Mouse (Mus musculus) limb, embryonic 11.5 days (tissue): ENCODE data around the gene Xiap. TPM values are rescaled to one million over a fixed set of nuclear protein-coding genes. Genes with fewer than 3 reads are reported as not detected.

Experiments
- ATAC-seq: fragments of 200-750 bp; cut with Nextera tagmentation; 2 replicates; pipeline ENCODE4 v1.8.0; 2017; ENCODE audit warnings: low read depth; ENCODE audit not compliant: insufficient number of reproducible peaks, low FRiP score, low TSS enrichment
- DNase-seq: peaks from one replicate; pipeline ENCODE4 v3.0.0-alpha.2; 2015; ENCODE audit warnings: low spot score
- H3K27ac ChIP-seq: fragments of 300-500 bp; sonication (generic); replicated peaks from 2 replicates; pipeline ENCODE4 v1.5.1; 2014; ENCODE audit warnings: low read depth, mild to moderate bottlenecking, low read length
- H3K27me3 ChIP-seq: fragments of 300-500 bp; sonication (generic); 2 replicates; pipeline ENCODE4 v1.6.1; 2014; ENCODE audit warnings: mild to moderate bottlenecking, low read length, mixed read lengths; ENCODE audit not compliant: control insufficient read depth, insufficient read depth
- H3K36me3 ChIP-seq: fragments of 300-500 bp; sonication (generic); 2 replicates; pipeline ENCODE4 v1.6.1; 2014; ENCODE audit warnings: mild to moderate bottlenecking, low read length, moderate library complexity, mixed read lengths; ENCODE audit not compliant: control insufficient read depth, insufficient read depth
- H3K4me1 ChIP-seq: fragments of 300-500 bp; sonication (generic); 2 replicates; pipeline ENCODE4 v1.6.1; 2014; ENCODE audit warnings: low read length, mixed read lengths; ENCODE audit not compliant: control insufficient read depth, insufficient read depth
- H3K4me2 ChIP-seq: fragments of 300-500 bp; sonication (generic); 2 replicates; pipeline ENCODE4 v1.6.1; 2014; ENCODE audit warnings: low read depth, mild to moderate bottlenecking, moderate library complexity; ENCODE audit not compliant: severe bottlenecking
- H3K4me3 ChIP-seq: fragments of 300-500 bp; sonication (generic); 2 replicates; pipeline ENCODE4 v1.5.1; 2014; ENCODE audit warnings: low read depth, low read length
- H3K9ac ChIP-seq: fragments of 300-500 bp; sonication (generic); 2 replicates; pipeline ENCODE4 v1.6.1; 2014; ENCODE audit warnings: mild to moderate bottlenecking, low read length
- H3K9me3 ChIP-seq: fragments of 300-500 bp; sonication (generic); 2 replicates; pipeline ENCODE4 v1.6.1; 2016; ENCODE audit warnings: low read length; ENCODE audit not compliant: control insufficient read depth
- WGBS: fragments of 180-500 bp; shearing (Covaris S2); extraction: QIAGEN DNeasy Blood & Tissue Kit; methylation state at CpG from one replicate; pipeline ENCODE4 v1.1.7; 2014; 5-methylcytosine and 5-hydroxymethylcytosine counted together
- polyA plus RNA-seq: library from polyadenylated mRNA; unstranded; fragments of >200 nt; fragmentation: Nextera tagmentation; extraction: Ambion mirVana; gene quantifications from 2 replicates; pipeline ENCODE4 v1.2.1, GENCODE M21; 2014

The Xiap gene
- polyA plus RNA-seq, 1 experiment from 2014 or later = 14.9 TPM

DNA sequence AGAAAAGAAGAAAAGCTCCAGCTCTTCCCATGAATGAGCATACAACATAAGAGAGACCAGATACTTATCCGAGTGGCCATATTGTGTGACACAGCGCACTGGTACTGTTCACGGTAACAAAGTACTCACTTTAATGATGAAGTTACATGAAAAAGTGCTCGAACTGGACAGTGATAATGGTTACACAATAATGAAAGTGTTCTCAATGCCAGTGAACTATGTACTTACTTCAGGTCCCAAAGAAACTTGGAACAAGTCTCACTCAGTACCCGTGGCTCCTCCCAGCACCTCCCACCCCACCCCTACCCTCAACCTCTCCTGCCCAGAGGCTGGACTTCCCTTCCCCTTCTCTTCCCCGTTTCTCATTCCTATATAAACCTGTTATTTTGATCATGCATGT, 5.6 kb downstream of the Xiap start:
- no peak overlapping the region for H3K4me3 ChIP-seq
- no peaks in the 10 kb centered on the region for H3K4me1 ChIP-seq
- H3K27me3 ChIP-seq = no peaks in the 10 kb centered on the region
- H3K36me3 ChIP-seq = no peaks in the 10 kb centered on the region
- DNase-seq = no peak
- no peak for ATAC-seq
- no peak overlapping the region for H3K4me2 ChIP-seq
- WGBS = 78% methylated on average over 6 of the region's 6 CpGs
- H3K9ac ChIP-seq = no peak overlapping the region
- no peaks in the 10 kb centered on the region for H3K9me3 ChIP-seq
- H3K27ac ChIP-seq = no peak overlapping the region

DNA sequence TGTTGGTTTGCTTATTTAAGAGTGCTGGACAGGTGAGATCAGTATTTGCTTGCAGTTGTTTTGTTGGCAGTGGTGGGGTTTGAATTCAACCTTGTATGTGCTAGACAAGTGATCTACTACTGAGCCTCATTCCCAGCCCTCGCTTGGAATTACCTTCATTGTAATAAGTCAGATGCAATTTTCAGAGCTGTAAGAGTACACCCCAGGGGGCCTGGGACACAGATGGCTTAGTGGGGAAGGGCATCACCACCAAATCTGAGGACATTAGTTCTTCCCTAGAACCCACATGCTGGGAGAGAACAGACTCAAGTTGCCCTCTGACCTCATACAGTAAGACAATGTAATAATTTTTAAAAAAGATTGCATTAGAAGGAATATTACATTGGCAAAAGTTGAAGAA, 7.3 kb downstream of the Xiap start:
- 86% methylated on average over 1 of the region's 1 CpGs for WGBS
- no peaks in the 10 kb centered on the region for H3K9me3 ChIP-seq
- H3K4me3 ChIP-seq = no peak overlapping the region
- no peaks in the 10 kb centered on the region for H3K27me3 ChIP-seq
- H3K9ac ChIP-seq = no peak overlapping the region
- H3K4me2 ChIP-seq = no peak overlapping the region
- no peak overlapping the region for H3K27ac ChIP-seq
- ATAC-seq (no peak), DNase-seq (no peak)
- no peaks in the 10 kb centered on the region for H3K36me3 ChIP-seq
- no peaks in the 10 kb centered on the region for H3K4me1 ChIP-seq

DNA sequence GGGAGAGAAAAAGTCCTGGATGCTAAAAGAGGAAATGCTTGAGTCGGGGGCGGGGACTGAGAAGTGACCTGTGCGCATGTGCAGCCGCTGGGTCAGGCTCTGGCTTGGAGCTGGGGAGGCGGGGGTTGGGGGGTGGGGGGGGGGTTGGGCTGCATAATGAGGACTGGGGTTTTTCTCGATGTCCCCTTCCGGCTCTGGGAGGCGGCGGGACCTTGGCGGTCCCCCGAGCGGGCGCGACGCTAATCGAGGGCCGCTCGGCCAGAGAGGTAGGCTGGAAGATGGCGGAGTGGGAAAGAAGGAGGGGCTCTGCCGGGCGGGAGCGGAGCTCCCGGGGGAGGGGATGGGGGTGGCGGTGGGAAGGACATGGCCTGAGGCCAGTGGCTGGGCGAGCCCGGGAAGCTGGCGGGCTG, 8.3 kb downstream of the Xiap start:
- peak; percentile 86 for ATAC-seq
- peak overlapping the region; percentile 37 for H3K4me3 ChIP-seq
- H3K27ac ChIP-seq = peak overlapping the region; percentile 86
- no peaks in the 10 kb centered on the region for H3K9me3 ChIP-seq
- 29% methylated on average over 20 of the region's 27 CpGs for WGBS
- peak; percentile 78 for DNase-seq
- H3K4me2 ChIP-seq = peak overlapping the region; percentile 15; the same call in 1 of the 2 replicates
- peak overlapping the region; percentile 60 for H3K9ac ChIP-seq
- no peaks in the 10 kb centered on the region for H3K36me3 ChIP-seq
- no peaks in the 10 kb centered on the region for H3K4me1 ChIP-seq
- H3K27me3 ChIP-seq = no peaks in the 10 kb centered on the region

DNA sequence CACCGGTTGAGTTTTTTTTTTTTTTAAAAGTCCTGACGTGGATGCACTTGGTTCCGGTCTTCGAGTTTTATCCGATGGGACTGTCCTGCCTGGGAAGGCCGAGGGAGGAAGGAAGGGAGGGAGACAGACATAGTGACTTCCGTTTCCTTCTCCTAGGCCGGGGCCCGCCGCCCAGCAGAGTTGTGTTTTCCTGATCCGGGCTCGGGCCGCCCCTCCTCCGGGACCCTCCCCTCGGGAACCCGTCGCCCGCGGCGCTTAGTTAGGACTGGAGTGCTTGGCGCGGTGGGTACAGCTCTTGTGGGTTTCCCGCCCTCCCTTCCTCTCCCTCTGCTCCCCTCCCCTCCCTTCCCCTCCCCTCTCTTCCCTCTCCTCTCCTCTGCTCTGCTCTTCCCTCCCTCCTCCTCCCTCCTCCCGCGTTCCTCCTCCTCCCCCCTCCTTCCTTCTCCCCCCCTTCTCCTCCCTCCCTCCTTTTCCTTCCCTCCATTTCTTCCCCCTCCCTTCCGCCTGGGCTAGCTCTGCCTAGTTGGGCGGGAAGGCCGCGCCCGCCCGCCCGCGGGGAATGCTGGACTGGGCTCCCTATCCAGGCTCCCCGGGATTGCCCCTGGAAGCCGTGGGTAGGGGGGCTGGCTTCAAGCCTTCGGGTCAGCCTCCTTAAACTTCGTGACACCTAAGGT, 8.9 kb downstream of the Xiap start:
- no peaks in the 10 kb centered on the region for H3K36me3 ChIP-seq
- no peaks in the 10 kb centered on the region for H3K27me3 ChIP-seq
- 25% methylated on average over 31 of the region's 37 CpGs for WGBS

DNA sequence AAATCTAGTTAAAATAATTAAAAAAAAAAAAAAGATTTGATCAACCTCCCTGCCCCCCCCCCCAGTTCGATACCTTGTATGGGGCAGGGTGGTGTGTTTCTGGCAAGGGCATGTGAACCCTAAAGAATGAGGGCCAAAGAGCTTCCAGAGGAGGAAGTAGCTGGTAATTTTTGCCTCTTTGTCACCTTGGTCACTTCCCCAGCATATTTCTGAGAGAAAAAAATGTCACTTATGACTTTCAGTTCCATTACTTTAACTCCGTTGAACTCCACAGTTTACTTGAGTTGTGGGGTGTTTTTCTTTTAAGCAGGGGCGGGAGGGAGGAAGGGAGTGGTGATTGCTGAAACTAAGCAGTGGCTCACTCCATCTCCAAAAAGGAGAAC, 9.4 kb downstream of the Xiap start:
- no peaks in the 10 kb centered on the region for H3K9me3 ChIP-seq
- H3K4me2 ChIP-seq = peak overlapping the region; percentile 45
- H3K4me3 ChIP-seq = peak overlapping the region; percentile 37
- ATAC-seq = peak; percentile 10; the same call in 1 of the 2 replicates
- peak overlapping the region; percentile 55 for H3K9ac ChIP-seq
- no peaks in the 10 kb centered on the region for H3K4me1 ChIP-seq
- H3K27ac ChIP-seq = peak overlapping the region; percentile 56; the same call in 1 of the 2 replicates
- WGBS = 21% methylated on average over 3 of the region's 3 CpGs
- no peaks in the 10 kb centered on the region for H3K36me3 ChIP-seq
- H3K27me3 ChIP-seq = no peaks in the 10 kb centered on the region
- DNase-seq = no peak

More for the DNA sequence above, 8.9 kb downstream of the Xiap start:
- no peaks in the 10 kb centered on the region for H3K9me3 ChIP-seq
- peak overlapping the region; percentile 86 for H3K27ac ChIP-seq
- no peaks in the 10 kb centered on the region for H3K4me1 ChIP-seq
- H3K4me3 ChIP-seq = peak overlapping the region; percentile 37
- peak; percentile 81 for DNase-seq
- ATAC-seq = peak; percentile 89
- H3K9ac ChIP-seq = peak overlapping the region; percentile 60
- peak overlapping the region; percentile 45 for H3K4me2 ChIP-seq

DNA sequence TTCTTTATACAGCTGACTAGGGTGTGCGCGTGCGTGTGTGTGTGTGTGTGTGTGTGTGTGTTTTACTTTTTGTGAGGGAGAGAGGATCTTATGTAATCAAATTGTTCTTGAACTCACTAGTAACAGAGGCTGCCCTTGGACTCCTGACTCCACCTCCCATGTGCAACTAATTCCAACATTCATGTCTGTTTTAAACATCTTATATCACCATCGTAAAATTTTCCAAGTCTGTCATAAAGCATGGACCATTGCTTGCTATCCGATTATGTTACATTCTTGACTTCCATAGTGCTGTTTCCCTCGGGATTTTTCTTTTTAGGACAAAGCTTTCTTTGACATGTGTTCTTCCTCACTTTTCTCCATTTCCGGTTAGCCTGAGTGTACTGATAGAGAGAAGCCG, 28.3 kb downstream of the Xiap start:
- Histone ChIP-seq H3K4me3 (no peak overlapping the region), H3K36me3 (no peaks in the 10 kb centered on the region), H3K27me3 (no peaks in the 10 kb centered on the region), H3K9ac (no peak overlapping the region), H3K4me1 (no peaks in the 10 kb centered on the region), H3K27ac (no peak overlapping the region), H3K9me3 (no peaks in the 10 kb centered on the region), H3K4me2 (no peak overlapping the region)
- no peak for DNase-seq
- WGBS = 81% methylated on average over 8 of the region's 8 CpGs
- no peak for ATAC-seq

DNA sequence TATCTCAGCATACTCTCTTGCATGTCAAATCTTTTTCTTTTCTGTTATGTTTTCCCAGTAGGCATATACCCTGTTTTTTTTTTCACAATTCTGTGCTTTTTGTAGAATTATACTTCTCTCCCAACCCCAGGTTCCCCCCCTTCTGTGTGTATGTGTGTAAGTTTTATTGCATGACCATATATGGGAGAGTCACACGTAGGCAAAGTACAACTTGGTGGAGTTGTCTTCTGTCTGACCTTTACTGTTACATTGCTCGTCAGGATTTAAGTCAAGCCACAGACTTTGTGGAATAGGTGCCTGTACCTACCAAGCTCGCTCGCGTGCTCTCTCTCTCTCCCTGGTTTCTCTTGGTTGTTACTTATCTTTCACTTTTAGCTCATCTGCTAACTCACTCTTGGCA, 28.7 kb downstream of the Xiap start:
- Histone ChIP-seq H3K27ac (no peak overlapping the region), H3K4me1 (no peaks in the 10 kb centered on the region), H3K9me3 (no peaks in the 10 kb centered on the region), H3K9ac (no peak overlapping the region), H3K36me3 (no peaks in the 10 kb centered on the region), H3K4me3 (no peak overlapping the region), H3K4me2 (no peak overlapping the region), H3K27me3 (no peaks in the 10 kb centered on the region)
- whole genome bisulfite sequencing = 89% methylated on average over 5 of the region's 5 CpGs
- no peak for DNase-seq
- no peak for ATAC-seq

DNA sequence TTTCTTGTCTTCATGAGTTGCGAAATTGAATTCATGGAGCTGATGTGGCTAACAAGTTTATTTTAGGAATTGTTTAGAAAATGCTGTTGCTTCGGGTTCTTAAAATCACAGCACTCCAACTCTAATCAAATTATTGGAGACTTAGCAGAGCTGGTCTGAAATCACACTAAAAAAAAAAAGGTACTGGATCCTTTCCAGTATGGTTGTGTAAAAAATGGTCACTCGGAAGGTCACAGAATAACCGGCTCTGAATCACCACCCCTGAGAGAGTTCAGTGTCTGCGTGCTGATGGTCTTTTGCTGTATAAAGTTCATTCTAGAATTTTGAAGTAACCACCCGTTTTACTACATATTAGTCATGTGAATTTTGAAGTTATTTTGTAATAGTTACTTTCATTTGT, 47.7 kb downstream of the Xiap start:
- no peak overlapping the region for H3K9ac ChIP-seq
- peaks cover 3% of the 10 kb centered on the region; the same call in 1 of the 2 replicates for H3K36me3 ChIP-seq
- no peak overlapping the region for H3K4me3 ChIP-seq
- no peaks in the 10 kb centered on the region for H3K27me3 ChIP-seq
- no peak for ATAC-seq
- 96% methylated on average over 6 of the region's 6 CpGs for WGBS
- H3K9me3 ChIP-seq = no peaks in the 10 kb centered on the region
- H3K4me1 ChIP-seq = no peaks in the 10 kb centered on the region
- no peak for DNase-seq
- no peak overlapping the region for H3K4me2 ChIP-seq
- no peak overlapping the region for H3K27ac ChIP-seq

DNA sequence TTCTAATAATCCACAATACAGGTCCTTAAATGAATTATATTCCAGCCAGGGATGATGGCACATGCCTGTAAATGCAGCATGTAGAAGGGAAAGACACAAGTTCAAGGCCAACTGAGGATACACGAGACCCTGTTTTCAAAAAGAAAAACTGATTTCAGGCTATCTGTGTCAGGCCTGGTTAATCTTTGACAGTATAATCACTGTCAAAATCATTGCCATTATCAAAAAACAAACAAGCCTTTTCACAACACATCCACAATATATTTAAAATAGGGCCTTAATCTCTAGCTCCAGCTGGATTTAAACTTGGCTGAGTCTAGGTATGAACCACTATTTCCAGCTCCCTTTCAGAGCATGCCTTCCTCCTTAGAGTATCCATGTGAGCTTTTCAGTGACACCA, 51.1 kb downstream of the Xiap start:
- ATAC-seq (no peak), DNase-seq (no peak)
- Histone ChIP-seq H3K36me3 (peaks cover 3% of the 10 kb centered on the region; the same call in 1 of the 2 replicates), H3K9ac (no peak overlapping the region), H3K27me3 (no peaks in the 10 kb centered on the region), H3K4me2 (no peak overlapping the region), H3K9me3 (no peaks in the 10 kb centered on the region), H3K4me3 (no peak overlapping the region), H3K27ac (no peak overlapping the region), H3K4me1 (no peaks in the 10 kb centered on the region)
- 92% methylated on average over 1 of the region's 1 CpGs for WGBS
